Mouse (Mus musculus) G1E (cell line): ENCODE data around the gene Drg1.

ENCODE experiments used
- CTCF ChIP-seq: IDR thresholded peaks from 2 replicates; pipeline ENCODE4 v1.5.1; 2012; ENCODE audit warnings: low read depth, low read length, inconsistent platforms, mixed read lengths
- POLR2AphosphoS5 ChIP-seq: IDR thresholded peaks from 2 replicates; pipeline ENCODE4 v1.6.1; 2012; ENCODE audit warnings: low read depth, low read length, inconsistent platforms; ENCODE audit not compliant: insufficient replicate concordance

- TF ChIP-seq CTCF (no peak), POLR2AphosphoS5 (no peak)
These were observed 36.6 kb upstream of the Drg1 start for GRCm38 (mm10) chr11:3302792-3303191.
